Mouse (Mus musculus) heart, postnatal 0 days (tissue): ENCODE data around the gene 4921517D22Rik.
"Not testable (repeated sequence)": the region's sequence is repeated elsewhere in the genome, so short reads cannot be mapped to it uniquely, and the experiment has no call there.

Experiments used
- CTCF ChIP-seq: IDR thresholded peaks from 2 replicates; pipeline ENCODE4 v1.5.1; 2016; ENCODE audit warnings: antibody characterized with exemption, control low read depth, low read depth
- EP300 ChIP-seq: IDR thresholded peaks from 2 replicates; pipeline ENCODE4 v1.6.1; 2016; ENCODE audit warnings: antibody characterized with exemption, low read depth

- not testable (repeated sequence) for TF ChIP-seq CTCF, EP300
Observed at GRCm38 (mm10) chr13:59711984-59712383, 18.1 kb upstream of the 4921517D22Rik start, which contains the start of gene Spata31d1b.
